Mouse (Mus musculus): Measurements from ENCODE around the gene Ap3b1. TPM values are rescaled to one million over a fixed set of nuclear protein-coding genes. Genes with fewer than 3 reads are reported as not detected.
"Not testable (repeated sequence)": the region's sequence is repeated elsewhere in the genome, so short reads cannot be mapped to it uniquely, and the experiment has no call there.

Ap3b1 gene
- 44.0 and 50.9 TPM in 2 replicates for polyA plus RNA-seq (2012; rRNA removed)

GRCm38 (mm10) chr13:94358401-94359265 lies at the start of gene Ap3b1:
TSS of gene Ap3b1 (plus strand) at chr13:94358960.
- under 1% methylated on average over 77 of the region's 79 CpGs for WGBS
- DNase-seq (ENCODE audit: low read depth, low spot score) = peak; percentile 53

- 89% methylated on average over 8 of the region's 8 CpGs for WGBS
- not testable (repeated sequence) for DNase-seq (ENCODE audit: low read depth, low spot score)
Measured at GRCm38 (mm10) chr13:94312812-94313211, 45.9 kb upstream of the Ap3b1 start.

GRCm38 (mm10) chr13:94316975-94317511 lies 41.7 kb upstream of the Ap3b1 start:
- no peak for DNase-seq (ENCODE audit: low read depth, low spot score)
- whole genome bisulfite sequencing = 85% methylated on average over 10 of the region's 10 CpGs

GRCm38 (mm10) chr13:94321094-94321792 lies 37.5 kb upstream of the Ap3b1 start:
- no peak for DNase-seq (ENCODE audit: low read depth, low spot score)
- 90% methylated on average over 1 of the region's 1 CpGs for WGBS

- no peak for DNase-seq (ENCODE audit: low read depth, low spot score)
- WGBS = 88% methylated on average over 4 of the region's 4 CpGs
Measured at GRCm38 (mm10) chr13:94322475-94322874, 36.3 kb upstream of the Ap3b1 start.

- peak; percentile 84 for DNase-seq (ENCODE audit: low read depth, low spot score)
- WGBS = 23% methylated on average over 3 of the region's 3 CpGs
Measured at GRCm38 (mm10) chr13:94328063-94328462, 30.7 kb upstream of the Ap3b1 start.

GRCm38 (mm10) chr13:94329005-94329404 lies 29.8 kb upstream of the Ap3b1 start:
- not testable (repeated sequence) for DNase-seq (ENCODE audit: low read depth, low spot score)
- WGBS = 94% methylated on average over 6 of the region's 6 CpGs

- 39% methylated on average over 3 of the region's 3 CpGs for WGBS
- no peak for DNase-seq (ENCODE audit: low read depth, low spot score)
Measured at GRCm38 (mm10) chr13:94330392-94330979, 28.3 kb upstream of the Ap3b1 start.

GRCm38 (mm10) chr13:94338357-94338756 lies 20.4 kb upstream of the Ap3b1 start:
- WGBS = 65% methylated on average over 3 of the region's 3 CpGs
- no peak for DNase-seq (ENCODE audit: low read depth, low spot score)

- WGBS = 93% methylated on average over 5 of the region's 5 CpGs
- no peak for DNase-seq (ENCODE audit: low read depth, low spot score)
Measured at GRCm38 (mm10) chr13:94343192-94343591, 15.6 kb upstream of the Ap3b1 start.

GRCm38 (mm10) chr13:94344600-94344999 lies 14.2 kb upstream of the Ap3b1 start:
- not testable (repeated sequence) for DNase-seq (ENCODE audit: low read depth, low spot score)
- WGBS = 97% methylated on average over 14 of the region's 14 CpGs

GRCm38 (mm10) chr13:94354584-94354983 lies 4.2 kb upstream of the Ap3b1 start:
- DNase-seq (ENCODE audit: low read depth, low spot score) = no peak
- WGBS = 79% methylated on average over 3 of the region's 3 CpGs

GRCm38 (mm10) chr13:94358101-94358400 lies 709 bp upstream of the Ap3b1 start:
- no peak for DNase-seq (ENCODE audit: low read depth, low spot score)
- WGBS = 2% methylated on average over 9 of the region's 9 CpGs

GRCm38 (mm10) chr13:94359282-94359920 lies 641 bp downstream of the Ap3b1 start:
- DNase-seq (ENCODE audit: low read depth, low spot score) = no peak
- 14% methylated on average over 25 of the region's 25 CpGs for WGBS

GRCm38 (mm10) chr13:94361013-94361580 lies 2.3 kb downstream of the Ap3b1 start:
- WGBS = 73% methylated on average over 10 of the region's 10 CpGs
- DNase-seq (ENCODE audit: low read depth, low spot score) = not testable (repeated sequence)

GRCm38 (mm10) chr13:94364336-94364735 lies 5.6 kb downstream of the Ap3b1 start:
- DNase-seq (ENCODE audit: low read depth, low spot score) = no peak
- 72% methylated on average over 2 of the region's 2 CpGs for WGBS

GRCm38 (mm10) chr13:94365108-94365907 lies 6.5 kb downstream of the Ap3b1 start:
- WGBS = 38% methylated on average over 13 of the region's 13 CpGs
- no peak for DNase-seq (ENCODE audit: low read depth, low spot score)

GRCm38 (mm10) chr13:94367869-94368268 lies 9.1 kb downstream of the Ap3b1 start:
- DNase-seq (ENCODE audit: low read depth, low spot score) = no peak
- 93% methylated on average over 2 of the region's 2 CpGs for WGBS

GRCm38 (mm10) chr13:94370521-94370920 lies 11.8 kb downstream of the Ap3b1 start:
- 86% methylated on average over 10 of the region's 10 CpGs for WGBS
- DNase-seq (ENCODE audit: low read depth, low spot score) = no peak

All from large intestine, adult 2 months (tissue).